Mouse (Mus musculus) midbrain, embryonic 11.5 days (tissue): ENCODE data around the gene 2200002D01Rik. TPM values are rescaled to one million over a fixed set of nuclear protein-coding genes. Genes with fewer than 3 reads are reported as not detected.
"Not testable (repeated sequence)": the region's sequence is repeated elsewhere in the genome, so short reads cannot be mapped to it uniquely, and the experiment has no call there.

ENCODE experiments used
- ATAC-seq: fragments of 200-750 bp; cut with Nextera tagmentation; 2 replicates; pipeline ENCODE4 v1.8.0; 2017; ENCODE audit warnings: moderate TSS enrichment, moderate library complexity; ENCODE audit not compliant: low FRiP score
- DNase-seq: peaks from one replicate; pipeline ENCODE4 v3.0.0; 2015; ENCODE audit warnings: low spot score; ENCODE audit errors: missing footprints
- H3K27ac ChIP-seq: fragments of 300-500 bp; sonication (generic); 2 replicates; pipeline ENCODE4 v1.5.1; 2014; ENCODE audit warnings: low read depth, low read length
- H3K27me3 ChIP-seq: fragments of 300-500 bp; sonication (generic); 2 replicates; pipeline ENCODE4 v1.6.1; 2014; ENCODE audit warnings: mild to moderate bottlenecking, low read length, moderate library complexity, mixed read lengths; ENCODE audit not compliant: control insufficient read depth, insufficient read depth
- H3K36me3 ChIP-seq: fragments of 300-500 bp; sonication (generic); 2 replicates; pipeline ENCODE4 v1.6.1; 2014; ENCODE audit warnings: mild to moderate bottlenecking, low read length, moderate library complexity, mixed read lengths; ENCODE audit not compliant: control insufficient read depth, insufficient read depth
- H3K4me1 ChIP-seq: fragments of 300-500 bp; sonication (generic); 2 replicates; pipeline ENCODE4 v1.6.1; 2014; ENCODE audit warnings: low read length; ENCODE audit not compliant: control insufficient read depth, insufficient read depth
- H3K4me2 ChIP-seq: fragments of 300-500 bp; sonication (generic); 2 replicates; pipeline ENCODE4 v1.6.1; 2014; ENCODE audit warnings: mild to moderate bottlenecking, moderate library complexity
- H3K4me3 ChIP-seq: fragments of 300-500 bp; sonication (generic); 2 replicates; pipeline ENCODE4 v1.5.1; 2014; ENCODE audit warnings: low read depth, low read length
- H3K9ac ChIP-seq: fragments of 300-500 bp; sonication (generic); 2 replicates; pipeline ENCODE4 v1.6.1; 2014; ENCODE audit warnings: low read length
- H3K9me3 ChIP-seq: fragments of 300-500 bp; sonication (generic); 2 replicates; pipeline ENCODE4 v1.6.1; 2016; ENCODE audit warnings: low read length; ENCODE audit not compliant: control insufficient read depth
- WGBS: fragments of 180-500 bp; shearing (Covaris S2); extraction: QIAGEN DNeasy Blood & Tissue Kit; methylation state at CpG from one replicate; pipeline ENCODE4 v1.1.7; 2014; 5-methylcytosine and 5-hydroxymethylcytosine counted together
- polyA plus RNA-seq: library from polyadenylated mRNA; unstranded; fragments of >200 nt; fragmentation: Nextera tagmentation; extraction: Ambion mirVana; gene quantifications from 2 replicates; pipeline ENCODE4 v1.2.1, GENCODE M21; 2014

Gene 2200002D01Rik
- polyA plus RNA-seq, 1 experiment from 2014 or later, result 2.7 TPM

DNA sequence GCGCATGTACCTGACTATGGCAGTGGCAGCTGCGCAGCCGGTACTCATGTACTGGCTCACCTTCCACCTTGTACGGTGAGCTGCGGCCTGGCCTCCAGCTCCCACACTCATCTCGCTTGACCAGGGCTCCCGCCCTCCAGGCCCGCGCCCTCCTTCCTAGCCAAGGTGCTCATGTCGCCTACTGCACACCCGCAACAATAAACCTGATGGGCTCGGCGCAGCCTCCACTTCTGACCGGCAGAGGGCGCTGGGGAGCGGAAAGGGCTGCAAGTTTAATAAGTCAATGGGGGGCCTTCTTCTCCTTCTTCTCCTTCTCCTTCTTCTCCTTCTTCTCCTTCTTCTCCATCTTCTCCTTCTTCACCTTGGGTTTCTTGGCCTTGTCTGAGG lies 959 bp downstream of the 2200002D01Rik start:
- WGBS, result 31% methylated on average over 16 of the region's 16 CpGs
- Histone ChIP-seq H3K4me3 (peak overlapping the region; percentile 18; the same call in 1 of the 2 replicates), H3K9ac (peak overlapping the region; percentile 44; the same call in 1 of the 2 replicates), H3K36me3 (peaks cover 7% of the 10 kb centered on the region), H3K4me1 (peaks cover 6% of the 10 kb centered on the region), H3K9me3 (no peaks in the 10 kb centered on the region), H3K27me3 (peaks cover 4% of the 10 kb centered on the region; the same call in 1 of the 2 replicates), H3K4me2 (peak overlapping the region; percentile 48), H3K27ac (no peak overlapping the region)
- DNase-seq, result peak; percentile 99
- peak; percentile 54 for ATAC-seq

GRCm38 (mm10) chr7:29246619-29247313 lies 1.5 kb downstream of the 2200002D01Rik start:
- DNase-seq (peak; percentile 73), ATAC-seq (no peak; the same call in 1 of the 2 replicates)
- Histone ChIP-seq H3K9me3 (no peaks in the 10 kb centered on the region), H3K4me1 (peaks cover 6% of the 10 kb centered on the region), H3K36me3 (peaks cover 7% of the 10 kb centered on the region), H3K27ac (no peak overlapping the region), H3K27me3 (peaks cover 4% of the 10 kb centered on the region; the same call in 1 of the 2 replicates), H3K9ac (no peak overlapping the region), H3K4me3 (no peak overlapping the region; the same call in 1 of the 2 replicates), H3K4me2 (no peak overlapping the region)
- WGBS, result 86% methylated on average over 21 of the region's 21 CpGs

GRCm38 (mm10) chr7:29246015-29246414 lies 2.3 kb downstream of the 2200002D01Rik start:
- no peak for ATAC-seq
- H3K4me3 ChIP-seq, result no peak overlapping the region
- H3K4me2 ChIP-seq, result no peak overlapping the region
- peaks cover 4% of the 10 kb centered on the region; the same call in 1 of the 2 replicates for H3K27me3 ChIP-seq
- H3K27ac ChIP-seq, result no peak overlapping the region
- H3K9ac ChIP-seq, result no peak overlapping the region
- peaks cover 6% of the 10 kb centered on the region for H3K4me1 ChIP-seq
- H3K36me3 ChIP-seq, result peaks cover 7% of the 10 kb centered on the region
- no peak for DNase-seq
- no peaks in the 10 kb centered on the region for H3K9me3 ChIP-seq
- WGBS, result 93% methylated on average over 5 of the region's 5 CpGs

- ATAC-seq (no peak), DNase-seq (peak; percentile 62)
- H3K4me3 ChIP-seq, result no peak overlapping the region
- no peak overlapping the region for H3K27ac ChIP-seq
- WGBS, result 86% methylated on average over 7 of the region's 7 CpGs
- no peaks in the 10 kb centered on the region for H3K9me3 ChIP-seq
- H3K4me1 ChIP-seq, result peaks cover 6% of the 10 kb centered on the region
- no peak overlapping the region for H3K4me2 ChIP-seq
- no peak overlapping the region for H3K9ac ChIP-seq
- peaks cover 7% of the 10 kb centered on the region for H3K36me3 ChIP-seq
- peaks cover 4% of the 10 kb centered on the region; the same call in 1 of the 2 replicates for H3K27me3 ChIP-seq
Observed at GRCm38 (mm10) chr7:29244732-29245416, 3.4 kb downstream of the 2200002D01Rik start.

DNA sequence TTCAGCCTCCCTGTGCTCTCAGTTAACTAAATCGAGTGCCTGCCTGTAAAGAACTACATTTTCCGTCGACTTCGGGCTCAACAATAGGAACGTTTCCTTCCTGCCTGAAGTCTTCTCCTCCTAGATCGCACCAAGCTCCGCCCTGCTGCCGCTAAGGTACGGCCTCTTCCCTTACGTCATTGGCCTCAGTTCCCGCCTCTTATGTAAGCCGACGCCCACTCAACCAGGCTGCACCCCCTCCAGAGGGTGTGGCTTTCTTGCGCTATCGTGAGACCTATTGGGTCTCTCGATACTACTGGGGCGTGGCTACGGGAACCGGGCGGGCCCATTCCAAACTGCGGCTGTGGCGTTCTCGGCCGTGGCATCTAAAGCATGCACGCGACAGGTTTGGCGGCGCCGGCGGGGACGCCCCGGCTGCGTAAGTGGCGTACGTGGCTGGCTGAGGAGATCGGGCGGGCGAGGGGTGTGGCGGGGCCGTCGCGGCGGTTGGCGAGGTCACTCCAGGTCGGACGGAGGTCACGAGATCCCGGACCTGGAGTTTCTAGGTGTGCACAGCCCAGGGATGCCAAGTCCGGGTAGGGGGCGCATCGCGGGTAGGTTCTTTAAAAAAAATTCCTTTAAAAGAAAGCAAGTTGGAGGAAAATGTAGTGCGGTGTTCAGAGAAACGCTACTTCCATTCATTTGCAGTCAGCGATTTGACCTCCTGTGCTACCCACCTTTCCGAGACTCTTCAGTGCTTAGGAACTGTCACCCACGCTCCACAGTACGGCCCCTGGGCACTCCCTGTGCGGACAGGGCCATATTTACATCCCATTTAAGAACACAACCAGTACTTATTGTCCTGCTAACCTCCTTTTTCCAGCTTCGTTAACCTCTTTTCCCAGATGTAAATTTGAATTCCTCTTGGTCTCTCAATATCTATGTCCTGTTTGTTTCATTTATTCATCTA lies 10.0 kb downstream of the 2200002D01Rik start, which contains the start of gene Yif1b:
TSS of gene Yif1b (plus strand) at position 311 of the 949 bp plus-strand sequence.
- Histone ChIP-seq H3K4me2 (peak within 1 kb of the TSS; percentile 82), H3K4me1 (peaks cover 9% of the 10 kb centered on the region), H3K9ac (peak within 1 kb of the TSS; percentile 71), H3K27ac (peak within 1 kb of the TSS; percentile 58; the same call in 1 of the 2 replicates), H3K4me3 (peak within 1 kb of the TSS; percentile 64), H3K9me3 (peaks cover 4% of the 10 kb centered on the region; the same call in 1 of the 2 replicates), H3K27me3 (peaks cover under 1% of the 10 kb centered on the region), H3K36me3 (no peaks in the 10 kb centered on the region)
- WGBS, result under 1% methylated on average over 60 of the region's 60 CpGs
- ATAC-seq (peak; percentile 98), DNase-seq (peak; percentile 100)

GRCm38 (mm10) chr7:29237596-29237995 lies 10.7 kb downstream of the 2200002D01Rik start:
- Histone ChIP-seq H3K9ac (peak overlapping the region; percentile 58), H3K27ac (peak overlapping the region; percentile 58; the same call in 1 of the 2 replicates), H3K4me3 (peak overlapping the region; percentile 64), H3K4me2 (peak overlapping the region; percentile 82)
- not testable (repeated sequence) for H3K4me1 ChIP-seq, H3K27me3 ChIP-seq, H3K9me3 ChIP-seq, DNase-seq, H3K36me3 ChIP-seq
- peak; percentile 33; the same call in 1 of the 2 replicates for ATAC-seq
- 31% methylated on average over 6 of the region's 6 CpGs for WGBS

DNA sequence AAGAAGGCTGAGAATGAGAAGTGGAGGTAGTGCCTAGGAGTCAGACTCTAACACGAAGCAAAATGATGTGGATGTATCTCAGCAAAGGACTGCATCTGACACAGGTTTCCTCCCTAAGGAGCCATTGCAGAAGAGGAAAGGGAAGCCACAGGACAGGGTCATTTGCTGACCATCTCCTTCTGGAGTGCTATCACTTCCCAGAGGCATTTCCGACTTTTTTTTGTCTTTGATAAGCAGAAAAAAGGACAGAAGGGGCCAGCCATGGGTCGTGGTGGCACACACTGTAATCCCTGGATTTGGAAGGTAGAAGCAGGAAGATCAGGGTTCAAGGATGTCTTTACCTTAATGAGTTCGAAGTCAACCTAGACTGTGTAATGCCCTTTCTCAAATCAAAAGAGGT lies 11.7 kb downstream of the 2200002D01Rik start:
- DNase-seq, result peak; percentile 77
- Histone ChIP-seq H3K9ac (no peak overlapping the region), H3K4me3 (no peak overlapping the region), H3K27me3 (peaks cover 16% of the 10 kb centered on the region), H3K36me3 (no peaks in the 10 kb centered on the region), H3K4me2 (no peak overlapping the region), H3K4me1 (peaks cover 15% of the 10 kb centered on the region), H3K9me3 (peaks cover 4% of the 10 kb centered on the region; the same call in 1 of the 2 replicates), H3K27ac (no peak overlapping the region)
- 85% methylated on average over 4 of the region's 4 CpGs for WGBS
- ATAC-seq, result no peak

DNA sequence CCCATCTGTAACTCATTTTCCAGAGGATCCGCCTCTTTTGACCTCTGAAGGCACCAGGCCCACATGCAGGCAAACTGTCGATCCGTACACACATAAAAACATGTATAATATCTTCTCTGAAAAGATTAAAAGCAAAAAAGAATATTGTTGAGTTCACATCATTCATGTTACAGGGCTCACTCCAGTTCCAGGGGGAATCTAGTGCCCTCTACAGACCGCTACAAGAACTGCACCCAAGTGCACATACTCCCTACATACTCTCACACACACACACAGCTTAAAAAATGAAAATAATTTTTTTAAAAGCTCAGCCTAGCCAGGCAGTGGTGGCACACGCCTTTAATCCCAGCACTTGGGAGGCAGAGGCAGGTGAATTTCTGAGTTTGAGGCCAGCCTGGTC lies 13.6 kb downstream of the 2200002D01Rik start:
- Histone ChIP-seq H3K4me3 (no peak overlapping the region), H3K27me3 (peaks cover 25% of the 10 kb centered on the region), H3K4me1 (peaks cover 15% of the 10 kb centered on the region), H3K9ac (no peak overlapping the region), H3K27ac (no peak overlapping the region), H3K36me3 (no peaks in the 10 kb centered on the region), H3K4me2 (no peak overlapping the region), H3K9me3 (peaks cover 4% of the 10 kb centered on the region; the same call in 1 of the 2 replicates)
- WGBS, result 71% methylated on average over 5 of the region's 5 CpGs
- DNase-seq, result peak; percentile 72
- no peak for ATAC-seq
